Mouse (Mus musculus) C2C12 (cell line): Measurements from ENCODE around the gene Gm2000. TPM values are rescaled to one million over a fixed set of nuclear protein-coding genes. Genes with fewer than 3 reads are reported as not detected.
"Not testable (repeated sequence)": the region's sequence is repeated elsewhere in the genome, so short reads cannot be mapped to it uniquely, and the experiment has no call there.

Experiments
- H3K27me3 ChIP-seq: one replicate; pipeline ENCODE4 v1.6.1; 2011; ENCODE audit not compliant: control insufficient read depth, insufficient read depth, insufficient read length
- H3K36me3 ChIP-seq: one replicate; pipeline ENCODE4 v1.6.1; 2011; ENCODE audit not compliant: control insufficient read depth, insufficient read depth
- H3K4me3 ChIP-seq: one replicate; pipeline ENCODE4 v1.5.1; 2011; ENCODE audit warnings: mild to moderate bottlenecking, control low read depth; ENCODE audit not compliant: poor library complexity, insufficient read depth, severe bottlenecking
- H3K79me2 ChIP-seq: one replicate; pipeline ENCODE4 v1.6.1; 2011; ENCODE audit not compliant: control insufficient read depth, insufficient read depth
- H3K79me3 ChIP-seq: one replicate; pipeline ENCODE4 v1.6.1; 2011; ENCODE audit warnings: low read depth, control low read depth
- H3ac ChIP-seq: one replicate; pipeline ENCODE3; 2011; ENCODE audit warnings: low read depth; ENCODE audit not compliant: control insufficient read depth, insufficient read length
- CEBPB ChIP-seq: IDR thresholded peaks from one replicate; pipeline ENCODE4 v1.6.1; 2011; ENCODE audit warnings: low read depth, mild to moderate bottlenecking, control low read depth, moderate library complexity
- CTCF ChIP-seq: IDR thresholded peaks from one replicate; pipeline ENCODE4 v1.5.1; 2011; ENCODE audit not compliant: control insufficient read depth, insufficient read depth, insufficient read length
- FOSL1 ChIP-seq: IDR thresholded peaks from one replicate; pipeline ENCODE4 v1.8.0; 2011; ENCODE audit warnings: mild to moderate bottlenecking, low read length; ENCODE audit not compliant: poor library complexity, insufficient read depth, severe bottlenecking
- MAX ChIP-seq: IDR thresholded peaks from one replicate; pipeline ENCODE4 v1.6.1; 2011; ENCODE audit warnings: mild to moderate bottlenecking, control low read depth
- MYOD1 ChIP-seq: IDR thresholded peaks from one replicate; pipeline ENCODE4 v1.6.1; 2011; ENCODE audit warnings: low read depth; ENCODE audit not compliant: control insufficient read depth, insufficient read length
- MYOG ChIP-seq: IDR thresholded peaks from one replicate; pipeline ENCODE4 v1.6.1; 2011; ENCODE audit not compliant: control insufficient read depth, insufficient read length; ENCODE audit errors: extremely low read depth
- USF1 ChIP-seq: IDR thresholded peaks from one replicate; pipeline ENCODE4 v1.6.1; 2011; ENCODE audit warnings: low read depth, mild to moderate bottlenecking, control low read depth, moderate library complexity
- polyA plus RNA-seq: library from polyadenylated mRNA; unstranded; fragments of >200 nt; fragmentation: generic; extraction: Trizol; gene quantifications from one replicate; pipeline ENCODE4 v1.2.1, GENCODE M21; 2012; ENCODE audit warnings: missing spikeins

Gm2000 gene
- polyA plus RNA-seq, 1 experiment, result 905 TPM

DNA sequence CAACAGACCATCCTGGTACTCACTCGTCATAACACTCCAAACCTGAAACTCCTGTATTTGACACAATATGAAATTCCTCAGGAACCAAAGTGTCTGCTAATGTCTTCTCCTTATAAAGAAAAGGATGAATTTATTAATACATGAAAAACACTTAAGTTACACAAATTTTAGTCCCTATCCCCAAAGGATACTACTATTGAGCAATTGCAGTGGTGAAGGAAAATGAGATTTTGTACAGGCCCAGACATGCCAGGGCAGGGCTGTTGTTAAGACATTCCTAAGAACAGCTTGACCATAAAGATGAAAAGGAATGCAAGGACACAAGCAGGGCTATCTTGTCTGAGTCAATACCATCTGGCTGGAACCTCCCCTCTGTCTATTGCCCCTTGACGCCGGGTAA is 34.3 kb downstream of the Gm2000 start:
- not testable (repeated sequence) for H3K27me3 ChIP-seq, H3K4me3 ChIP-seq, H3K36me3 ChIP-seq, H3K79me3 ChIP-seq, H3K79me2 ChIP-seq, H3ac ChIP-seq
- TF ChIP-seq CEBPB, result peak; percentile 55

- Histone ChIP-seq H3ac (no peak overlapping the region), H3K4me3 (no peak overlapping the region), H3K36me3 (no peaks in the 10 kb centered on the region), H3K79me2 (no peaks in the 10 kb centered on the region), H3K79me3 (no peaks in the 10 kb centered on the region), H3K27me3 (no peaks in the 10 kb centered on the region)
- TF ChIP-seq CEBPB (no peak), MYOD1 (no peak), MYOG (no peak), CTCF (no peak), USF1 (no peak), MAX (no peak), FOSL1 (no peak)
Measured at GRCm38 (mm10) chr1:156402491-156402890, 36.7 kb downstream of the Gm2000 start.

GRCm38 (mm10) chr1:156403251-156403650 is 37.4 kb downstream of the Gm2000 start:
- no peak overlapping the region for H3ac ChIP-seq
- H3K79me2 ChIP-seq, result no peaks in the 10 kb centered on the region
- no peak for TF ChIP-seq CTCF
- TF ChIP-seq USF1, result no peak
- TF ChIP-seq MYOD1, result no peak
- no peak for TF ChIP-seq FOSL1
- no peak for TF ChIP-seq MYOG
- no peak for TF ChIP-seq CEBPB
- TF ChIP-seq MAX, result no peak
- H3K27me3 ChIP-seq, result no peaks in the 10 kb centered on the region
- no peaks in the 10 kb centered on the region for H3K36me3 ChIP-seq
- no peak overlapping the region for H3K4me3 ChIP-seq
- no peaks in the 10 kb centered on the region for H3K79me3 ChIP-seq

DNA sequence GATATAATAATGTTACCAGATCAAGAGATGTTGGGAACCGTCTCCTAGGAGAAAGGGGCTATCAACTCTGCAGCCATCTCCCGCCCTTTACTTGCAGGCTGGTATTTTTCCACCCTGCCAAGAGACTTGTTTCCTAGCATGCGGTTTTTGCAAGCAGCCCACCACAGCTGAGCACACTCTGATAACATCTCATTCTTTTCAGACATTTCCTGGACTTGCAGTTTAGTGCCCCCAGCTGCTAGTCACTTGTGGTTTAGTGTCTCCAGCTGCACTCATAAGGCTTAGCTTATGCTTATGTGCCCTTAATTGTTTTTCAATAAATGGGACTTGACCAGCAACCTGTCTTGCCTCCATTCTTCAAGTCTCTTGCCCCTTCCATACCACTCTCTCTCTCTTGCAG is 42.2 kb downstream of the Gm2000 start:
- H3ac ChIP-seq, result no peak overlapping the region
- no peaks in the 10 kb centered on the region for H3K79me2 ChIP-seq
- TF ChIP-seq MYOD1 (peak; percentile 96), MYOG (no peak), MAX (peak; percentile 11), CEBPB (no peak), USF1 (no peak), FOSL1 (no peak), CTCF (no peak)

GRCm38 (mm10) chr1:156408521-156408920 is 42.7 kb downstream of the Gm2000 start:
- Histone ChIP-seq H3ac (no peak overlapping the region), H3K79me3 (no peaks in the 10 kb centered on the region), H3K36me3 (no peaks in the 10 kb centered on the region), H3K79me2 (no peaks in the 10 kb centered on the region), H3K4me3 (no peak overlapping the region), H3K27me3 (no peaks in the 10 kb centered on the region)
- TF ChIP-seq MYOD1, result peak; percentile 19
- no peak for TF ChIP-seq CTCF
- TF ChIP-seq MYOG, result no peak

More for the DNA sequence above, 42.2 kb downstream of the Gm2000 start:
- no peaks in the 10 kb centered on the region for H3K36me3 ChIP-seq
- no peaks in the 10 kb centered on the region for H3K79me3 ChIP-seq
- no peaks in the 10 kb centered on the region for H3K27me3 ChIP-seq
- no peak overlapping the region for H3K4me3 ChIP-seq

Other genes starting within 250 kb of the Gm2000 start
- gene Fam163a, start 161.0 kb upstream of the Gm2000 start, polyA plus RNA-seq, result not detected
- 0.01 TPM for gene Tdrd5, start 62.4 kb upstream of the Gm2000 start, polyA plus RNA-seq
- gene Nphs2, start 55.3 kb upstream of the Gm2000 start, polyA plus RNA-seq, result 0.04 TPM
- 0.22 TPM for gene Axdnd1, start 55.1 kb downstream of the Gm2000 start, polyA plus RNA-seq
- 72.5 TPM for gene Soat1, start 108.3 kb downstream of the Gm2000 start, polyA plus RNA-seq
- gene Gm10031, start 158.0 kb downstream of the Gm2000 start, polyA plus RNA-seq, result 1.5 TPM
- 17.1 TPM for gene Abl2, start 192.7 kb downstream of the Gm2000 start, polyA plus RNA-seq